Mouse (Mus musculus) heart, embryonic 15.5 days (tissue): ENCODE data around the gene Tnnt2. TPM values are rescaled to one million over a fixed set of nuclear protein-coding genes. Genes with fewer than 3 reads are reported as not detected.

Source experiments
- ATAC-seq: fragments of 200-750 bp; cut with Nextera tagmentation; replicated peaks from 2 replicates; pipeline ENCODE4 v1.8.0; 2017; ENCODE audit warnings: low read depth, moderate TSS enrichment; ENCODE audit not compliant: insufficient number of reproducible peaks, insufficient read depth, low FRiP score
- H3K27ac ChIP-seq: fragments of 300-500 bp; sonication (generic); 2 replicates; pipeline ENCODE4 v1.5.1; 2015; ENCODE audit warnings: mild to moderate bottlenecking, inconsistent platforms
- H3K27me3 ChIP-seq: fragments of 300-500 bp; sonication (generic); 2 replicates; pipeline ENCODE4 v1.6.1; 2015; ENCODE audit warnings: inconsistent platforms
- H3K36me3 ChIP-seq: fragments of 300-500 bp; sonication (generic); 2 replicates; pipeline ENCODE4 v1.6.1; 2015; ENCODE audit warnings: mild to moderate bottlenecking, inconsistent platforms
- H3K4me1 ChIP-seq: fragments of 300-500 bp; sonication (generic); replicated peaks from 2 replicates; pipeline ENCODE4 v1.6.1; 2015; ENCODE audit warnings: inconsistent platforms
- H3K4me2 ChIP-seq: fragments of 300-500 bp; sonication (generic); 2 replicates; pipeline ENCODE4 v1.6.1; 2015; ENCODE audit warnings: inconsistent platforms, mild to moderate bottlenecking, moderate library complexity
- H3K4me3 ChIP-seq: fragments of 300-500 bp; sonication (generic); 2 replicates; pipeline ENCODE4 v1.5.1; 2015; ENCODE audit warnings: mild to moderate bottlenecking, inconsistent platforms
- H3K9ac ChIP-seq: fragments of 300-500 bp; sonication (generic); 2 replicates; pipeline ENCODE4 v1.6.1; 2015; ENCODE audit warnings: mild to moderate bottlenecking, inconsistent platforms
- H3K9me3 ChIP-seq: fragments of 300-500 bp; sonication (generic); replicated peaks from 2 replicates; pipeline ENCODE4 v1.6.1; 2016; ENCODE audit warnings: inconsistent platforms
- WGBS: fragments of 180-500 bp; shearing (Covaris S2); methylation state at CpG from one replicate; pipeline ENCODE4 v1.1.7; 2015; ENCODE audit warnings: mixed read lengths; 5-methylcytosine and 5-hydroxymethylcytosine counted together
- polyA plus RNA-seq: library from polyadenylated mRNA; unstranded; fragments of >200 nt; fragmentation: Nextera tagmentation; extraction: Ambion mirVana; gene quantifications from 2 replicates; pipeline ENCODE4 v1.2.1, GENCODE M21; 2015

Gene Tnnt2
- polyA plus RNA-seq, 1 experiment from 2014 or later = 9,283 TPM

DNA sequence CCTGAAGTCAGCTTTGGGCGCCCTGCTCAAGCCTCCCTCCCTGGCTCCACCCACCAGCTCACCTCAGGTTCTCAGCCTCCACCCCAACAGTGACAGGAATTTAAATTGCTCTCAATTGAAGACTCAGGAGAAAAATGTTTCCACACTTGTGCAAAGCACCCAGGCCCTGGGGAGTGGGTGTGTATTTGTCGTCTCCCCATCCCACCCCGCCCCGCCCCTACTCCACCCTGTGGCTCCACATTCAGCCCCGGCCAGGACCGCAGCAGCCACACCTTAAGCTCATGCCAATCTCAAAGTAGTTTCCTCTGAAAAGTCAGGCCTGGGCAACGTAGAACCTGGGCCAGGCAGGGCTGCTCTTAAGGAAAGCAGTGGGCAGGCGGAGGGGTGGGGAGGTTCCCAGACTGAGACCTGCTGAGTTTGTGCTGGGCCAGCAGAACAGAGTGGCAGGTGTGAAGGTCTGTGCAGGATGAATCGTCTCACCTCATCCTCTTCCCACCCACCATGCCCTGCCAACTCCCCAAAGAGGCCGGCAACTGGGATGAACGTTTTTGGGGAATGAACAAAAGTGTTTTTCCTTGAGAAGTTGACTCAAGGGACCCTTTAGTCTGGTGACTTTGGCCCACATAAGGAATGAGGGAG is 21.1 kb downstream of the Tnnt2 start:
- Histone ChIP-seq H3K4me3 (no peak overlapping the region), H3K4me2 (no peak overlapping the region), H3K36me3 (peaks cover 8% of the 10 kb centered on the region), H3K4me1 (peaks cover 38% of the 10 kb centered on the region), H3K9me3 (no peaks in the 10 kb centered on the region), H3K9ac (no peak overlapping the region), H3K27me3 (no peaks in the 10 kb centered on the region), H3K27ac (no peak overlapping the region)
- 57% methylated on average over 11 of the region's 11 CpGs for WGBS
- ATAC-seq = no peak

DNA sequence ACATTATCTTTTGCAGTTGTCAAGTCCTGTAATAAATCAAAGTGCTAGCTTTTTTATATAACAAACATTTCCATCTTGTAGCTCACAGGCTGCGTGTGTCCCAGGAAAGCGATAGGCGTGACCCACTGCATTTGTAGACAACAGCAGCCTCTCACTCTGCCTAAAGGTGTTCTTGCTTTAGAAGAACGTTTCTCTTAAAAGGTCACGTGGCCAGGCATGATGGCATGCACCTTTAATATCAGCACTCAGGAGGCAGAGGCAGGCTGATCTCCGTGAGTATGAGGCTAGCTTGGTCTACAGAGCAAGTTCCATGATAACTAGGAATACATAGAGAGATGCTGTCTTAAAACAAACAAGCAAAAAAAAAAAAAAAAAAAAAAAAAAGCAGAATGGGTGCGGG is 22.4 kb downstream of the Tnnt2 start:
- Histone ChIP-seq H3K9ac (no peak overlapping the region), H3K4me3 (no peak overlapping the region), H3K4me2 (no peak overlapping the region), H3K27me3 (no peaks in the 10 kb centered on the region), H3K36me3 (no peaks in the 10 kb centered on the region), H3K27ac (no peak overlapping the region), H3K4me1 (peaks cover 37% of the 10 kb centered on the region), H3K9me3 (no peaks in the 10 kb centered on the region)
- no peak for ATAC-seq
- WGBS = 83% methylated on average over 7 of the region's 7 CpGs

DNA sequence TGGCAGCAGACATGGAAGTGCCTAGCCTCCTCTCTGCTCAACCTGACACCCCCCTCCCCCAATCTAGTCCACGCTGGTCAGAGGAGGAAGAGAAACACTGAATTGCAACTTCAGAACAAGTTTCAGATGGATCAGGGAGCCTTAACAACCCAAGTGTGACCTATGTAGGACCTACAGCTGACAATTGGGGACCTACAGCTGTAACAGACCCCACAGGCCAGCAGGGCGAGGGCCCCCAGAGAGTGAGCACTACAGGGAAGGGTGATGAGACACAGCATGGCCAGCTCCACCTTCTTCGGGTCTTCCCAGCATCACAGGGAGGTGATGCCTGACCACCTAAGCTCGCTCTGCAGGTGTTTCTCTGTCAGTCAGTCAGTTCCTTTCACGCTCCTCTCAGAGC is 24.9 kb downstream of the Tnnt2 start:
- Histone ChIP-seq H3K4me2 (no peak overlapping the region), H3K9ac (no peak overlapping the region), H3K27ac (no peak overlapping the region), H3K36me3 (no peaks in the 10 kb centered on the region), H3K4me3 (no peak overlapping the region), H3K27me3 (0 out of 2 replicates have a peak, but pooled peaks cover 7% of the 10 kb centered on the region), H3K4me1 (peaks cover 28% of the 10 kb centered on the region), H3K9me3 (no peaks in the 10 kb centered on the region)
- no peak for ATAC-seq
- 70% methylated on average over 5 of the region's 5 CpGs for WGBS

DNA sequence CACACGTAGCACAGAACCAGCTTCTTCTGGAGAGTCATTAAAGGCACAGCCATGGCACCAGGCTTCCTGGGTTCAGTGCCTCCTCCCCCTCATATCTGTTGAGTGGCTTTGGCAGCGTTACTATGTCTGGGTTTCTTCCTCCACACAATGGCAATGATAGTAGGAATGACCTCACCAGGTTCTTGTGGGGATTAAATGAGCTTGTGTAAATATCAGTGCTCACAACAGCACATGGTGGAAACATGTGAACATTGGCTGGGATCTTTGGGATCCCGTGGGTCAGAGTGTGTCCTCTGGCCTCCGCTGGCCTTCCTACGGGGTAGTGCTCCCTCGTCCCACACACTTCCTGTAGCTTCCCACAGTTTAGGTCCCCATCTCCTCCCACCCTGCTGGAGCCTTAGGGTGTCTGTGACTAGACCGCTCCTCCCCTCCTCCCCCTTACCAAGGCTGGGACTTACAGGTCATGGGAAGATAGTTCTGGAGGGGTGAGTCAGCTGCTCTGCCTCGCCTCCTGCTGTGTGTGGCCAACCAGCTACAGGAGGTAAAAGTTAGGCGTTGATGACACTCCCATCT is 25.9 kb downstream of the Tnnt2 start:
- no peaks in the 10 kb centered on the region for H3K36me3 ChIP-seq
- peak overlapping the region; percentile 77 for H3K27ac ChIP-seq
- H3K4me3 ChIP-seq = no peak overlapping the region
- 35% methylated on average over 9 of the region's 9 CpGs for WGBS
- peak overlapping the region; percentile 4; the same call in 1 of the 2 replicates for H3K4me2 ChIP-seq
- no peaks in the 10 kb centered on the region for H3K9me3 ChIP-seq
- H3K27me3 ChIP-seq = 0 out of 2 replicates have a peak, but pooled peaks cover 7% of the 10 kb centered on the region
- H3K9ac ChIP-seq = no peak overlapping the region
- peaks cover 23% of the 10 kb centered on the region for H3K4me1 ChIP-seq
- peak; percentile 60 for ATAC-seq

DNA sequence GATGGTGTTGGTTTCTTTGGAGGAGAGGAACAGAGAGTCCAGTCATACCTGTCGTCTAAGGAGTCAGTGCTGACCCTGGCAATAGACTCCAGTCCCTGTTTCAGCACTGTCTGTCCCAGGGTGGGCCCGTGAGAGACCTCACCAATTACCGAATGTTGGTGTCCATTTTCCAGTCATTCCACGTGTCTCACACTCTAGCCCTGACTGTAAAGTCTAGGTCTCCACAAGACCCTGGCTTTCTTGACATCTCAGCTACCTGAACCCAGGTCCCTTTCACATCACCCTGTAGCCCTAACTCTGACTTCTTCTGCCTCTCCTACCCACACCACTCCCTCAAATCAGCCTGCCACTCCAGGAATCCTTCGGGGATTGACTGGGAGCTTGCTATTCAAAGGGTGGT is 26.4 kb downstream of the Tnnt2 start:
- 70% methylated on average over 5 of the region's 5 CpGs for WGBS
- H3K4me2 ChIP-seq = no peak overlapping the region
- H3K4me3 ChIP-seq = no peak overlapping the region
- peak overlapping the region; percentile 77 for H3K27ac ChIP-seq
- 0 out of 2 replicates have a peak, but pooled peaks cover 7% of the 10 kb centered on the region for H3K27me3 ChIP-seq
- no peaks in the 10 kb centered on the region for H3K9me3 ChIP-seq
- H3K36me3 ChIP-seq = no peaks in the 10 kb centered on the region
- no peak overlapping the region for H3K9ac ChIP-seq
- peaks cover 23% of the 10 kb centered on the region for H3K4me1 ChIP-seq
- no peak for ATAC-seq

DNA sequence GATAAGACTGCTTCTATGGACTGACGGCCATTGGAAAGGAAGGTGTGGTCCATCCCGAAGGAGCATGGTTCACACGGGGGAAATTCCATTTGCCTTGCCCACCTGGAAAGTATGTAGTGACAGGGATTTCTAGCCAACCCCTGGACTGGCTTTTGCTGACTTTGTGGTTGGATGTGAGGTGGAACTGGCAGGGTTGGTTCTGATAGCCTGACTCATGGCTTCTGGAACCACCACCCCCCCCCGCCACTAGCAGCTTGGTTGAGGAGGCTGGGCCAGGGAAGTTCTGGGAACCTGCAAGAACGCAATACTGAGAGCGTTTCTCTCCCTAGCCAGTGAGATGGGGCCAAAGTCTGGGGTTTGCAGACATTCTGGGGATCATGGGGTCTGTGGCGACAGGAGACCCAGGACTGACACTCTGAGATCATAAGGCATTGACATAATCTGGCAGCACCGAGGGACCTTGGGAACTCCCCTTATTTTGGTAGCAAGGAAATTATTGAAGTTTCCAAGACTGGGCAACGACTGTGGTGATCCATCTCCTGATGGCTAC is 27.7 kb downstream of the Tnnt2 start:
- ATAC-seq = no peak
- no peaks in the 10 kb centered on the region for H3K9me3 ChIP-seq
- no peak overlapping the region for H3K9ac ChIP-seq
- WGBS = 68% methylated on average over 9 of the region's 9 CpGs
- H3K27me3 ChIP-seq = 0 out of 2 replicates have a peak, but pooled peaks cover 7% of the 10 kb centered on the region
- H3K27ac ChIP-seq = no peak overlapping the region
- H3K4me3 ChIP-seq = no peak overlapping the region
- H3K4me1 ChIP-seq = peaks cover 23% of the 10 kb centered on the region
- no peaks in the 10 kb centered on the region for H3K36me3 ChIP-seq
- H3K4me2 ChIP-seq = no peak overlapping the region

DNA sequence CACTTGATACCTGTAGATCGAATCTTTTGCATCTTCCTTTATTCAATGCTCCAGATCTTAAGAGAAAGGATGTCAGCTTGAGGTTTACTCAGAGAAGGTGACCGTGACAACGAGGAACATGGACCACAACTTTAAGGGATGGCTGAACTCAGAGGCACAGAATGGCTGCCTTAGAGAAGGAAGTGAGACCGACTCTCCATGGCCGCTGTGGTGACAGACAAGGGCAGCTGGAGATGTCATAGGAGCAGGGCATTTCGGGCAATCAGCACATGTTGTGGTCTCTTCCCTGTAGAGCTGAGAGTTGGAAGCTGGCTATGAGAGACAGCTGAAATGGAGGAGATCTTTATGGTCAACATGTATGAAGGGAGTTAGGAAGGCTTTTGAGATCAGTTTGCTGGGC is 28.7 kb downstream of the Tnnt2 start:
- Histone ChIP-seq H3K9ac (no peak overlapping the region), H3K4me2 (no peak overlapping the region), H3K27ac (no peak overlapping the region), H3K9me3 (no peaks in the 10 kb centered on the region), H3K4me3 (no peak overlapping the region), H3K36me3 (no peaks in the 10 kb centered on the region), H3K4me1 (peaks cover 23% of the 10 kb centered on the region), H3K27me3 (0 out of 2 replicates have a peak, but pooled peaks cover 7% of the 10 kb centered on the region)
- no peak for ATAC-seq
- WGBS = 77% methylated on average over 6 of the region's 6 CpGs

DNA sequence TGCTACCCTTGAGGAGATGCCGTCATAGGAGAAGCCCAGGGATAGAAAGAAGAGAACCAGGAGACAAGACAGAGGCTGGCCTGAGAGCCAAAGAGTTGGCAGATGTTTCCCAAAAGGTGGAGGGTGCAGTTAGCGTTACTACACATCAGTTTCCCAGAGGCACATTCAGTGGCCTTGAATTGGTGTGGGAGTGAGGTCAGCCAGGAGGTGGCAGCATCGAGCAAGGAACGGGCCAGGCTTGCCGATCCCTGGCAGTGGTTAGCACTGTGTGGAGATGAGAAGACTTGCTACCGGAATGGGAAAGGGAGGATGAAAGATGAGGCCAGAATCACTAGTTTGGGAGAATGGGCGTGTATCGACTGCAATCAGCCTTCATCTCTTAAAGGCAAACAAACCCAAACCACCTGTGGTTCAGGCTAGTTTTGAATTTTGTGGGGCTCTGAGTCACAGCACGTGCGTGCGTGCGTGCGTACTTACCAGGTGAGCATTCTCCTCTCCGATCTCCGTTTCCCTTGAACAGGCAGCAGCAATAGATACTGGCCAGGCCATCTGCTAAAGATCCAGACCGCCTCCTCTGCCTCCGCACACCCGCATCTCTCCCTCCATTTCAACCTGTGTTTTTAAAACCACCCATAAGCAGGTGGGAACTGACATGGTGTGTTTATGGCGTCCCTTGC is 29.5 kb downstream of the Tnnt2 start:
- H3K4me2 ChIP-seq = no peak overlapping the region
- 0 out of 2 replicates have a peak, but pooled peaks cover 7% of the 10 kb centered on the region for H3K27me3 ChIP-seq
- no peak overlapping the region for H3K27ac ChIP-seq
- no peak overlapping the region for H3K4me3 ChIP-seq
- H3K4me1 ChIP-seq = peaks cover 23% of the 10 kb centered on the region
- H3K9ac ChIP-seq = no peak overlapping the region
- no peaks in the 10 kb centered on the region for H3K9me3 ChIP-seq
- no peak; the same call in 1 of the 2 replicates for ATAC-seq
- H3K36me3 ChIP-seq = no peaks in the 10 kb centered on the region
- WGBS = 45% methylated on average over 19 of the region's 19 CpGs

DNA sequence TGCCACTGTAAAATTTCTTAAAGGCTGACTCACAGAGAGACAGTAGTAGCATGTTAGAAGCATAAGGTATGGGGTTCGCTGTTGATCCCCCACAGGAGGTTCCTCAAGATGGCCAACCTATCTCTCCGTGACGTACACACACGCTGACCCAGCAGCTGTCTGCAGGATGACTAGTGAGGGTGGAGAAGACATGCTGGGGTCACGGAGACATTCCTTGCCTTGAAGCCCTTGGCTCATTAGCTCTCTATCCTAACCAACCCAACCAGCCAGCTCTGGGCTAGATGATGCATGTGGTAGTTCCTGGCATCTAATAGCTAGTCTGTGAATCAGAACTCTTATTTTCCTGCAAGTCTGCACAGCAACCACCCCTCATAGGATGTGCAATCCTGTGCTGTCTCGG is 32.4 kb downstream of the Tnnt2 start:
- no peak overlapping the region for H3K4me3 ChIP-seq
- 0 out of 2 replicates have a peak, but pooled peaks cover 7% of the 10 kb centered on the region for H3K27me3 ChIP-seq
- whole genome bisulfite sequencing = 81% methylated on average over 6 of the region's 6 CpGs
- no peak overlapping the region for H3K9ac ChIP-seq
- H3K4me2 ChIP-seq = no peak overlapping the region
- H3K27ac ChIP-seq = no peak overlapping the region
- no peaks in the 10 kb centered on the region for H3K9me3 ChIP-seq
- H3K4me1 ChIP-seq = no peaks in the 10 kb centered on the region
- ATAC-seq = no peak
- H3K36me3 ChIP-seq = no peaks in the 10 kb centered on the region

DNA sequence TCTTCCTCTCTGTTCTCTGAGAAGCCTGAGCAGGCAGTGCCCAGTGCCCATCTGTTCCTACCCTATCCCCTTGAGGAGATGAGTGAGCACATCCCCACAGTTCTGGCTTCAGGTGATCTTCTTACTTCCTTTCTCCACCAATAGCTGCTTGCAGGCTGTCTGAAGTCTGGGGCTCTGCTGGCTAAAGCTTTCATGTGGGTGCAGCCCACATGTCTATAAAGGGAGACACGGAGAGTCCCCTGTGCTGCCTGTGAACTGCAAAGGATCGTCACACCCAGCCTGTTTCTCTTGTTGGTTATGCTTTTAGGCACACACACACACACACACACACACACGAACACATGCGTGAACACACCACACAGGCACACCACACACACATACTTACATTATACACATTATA is 36.8 kb downstream of the Tnnt2 start:
- no peaks in the 10 kb centered on the region for H3K36me3 ChIP-seq

DNA sequence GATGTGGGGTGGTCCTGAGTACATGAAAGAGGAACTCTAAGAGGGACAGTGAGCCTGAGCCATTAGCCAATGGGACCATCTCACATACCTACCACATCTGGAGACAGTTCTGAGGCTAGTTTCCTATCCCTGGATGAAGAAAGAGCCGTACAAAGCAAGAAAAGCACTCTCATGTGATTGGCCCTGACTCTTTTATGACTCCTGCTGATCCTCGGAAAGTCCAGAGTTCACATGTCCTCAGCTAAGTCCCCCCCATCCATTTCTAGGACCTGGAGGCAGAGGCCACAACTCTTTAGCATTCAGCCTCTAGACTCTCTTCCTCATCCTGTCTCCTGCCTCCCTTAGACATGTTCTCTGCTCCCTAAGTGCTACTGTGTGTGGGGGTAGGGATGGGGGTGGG is 41.1 kb downstream of the Tnnt2 start:
- H3K36me3 ChIP-seq = no peaks in the 10 kb centered on the region
- WGBS = 81% methylated on average over 2 of the region's 2 CpGs
- H3K9me3 ChIP-seq = no peaks in the 10 kb centered on the region
- no peak for ATAC-seq
- no peak overlapping the region for H3K4me2 ChIP-seq
- no peak overlapping the region for H3K9ac ChIP-seq
- H3K4me1 ChIP-seq = no peaks in the 10 kb centered on the region
- H3K27me3 ChIP-seq = no peaks in the 10 kb centered on the region; the same call in 1 of the 2 replicates
- no peak overlapping the region for H3K27ac ChIP-seq
- no peak overlapping the region for H3K4me3 ChIP-seq

More for the DNA sequence above, 36.8 kb downstream of the Tnnt2 start:
- no peak overlapping the region for H3K4me2 ChIP-seq
- no peaks in the 10 kb centered on the region for H3K9me3 ChIP-seq
- no peak for ATAC-seq
- no peaks in the 10 kb centered on the region; the same call in 1 of the 2 replicates for H3K27me3 ChIP-seq
- no peak overlapping the region for H3K9ac ChIP-seq
- H3K27ac ChIP-seq = no peak overlapping the region
- H3K4me3 ChIP-seq = no peak overlapping the region
- H3K4me1 ChIP-seq = no peaks in the 10 kb centered on the region
- 73% methylated on average over 4 of the region's 4 CpGs for WGBS
